Mouse (Mus musculus) embryonic fibroblast, embryonic 13.5 days (primary cell): ENCODE results near the gene Fbxl7.

Experiments used
- CTCF ChIP-seq: IDR thresholded peaks from 2 replicates; pipeline ENCODE4 v1.5.1; 2011; ENCODE audit warnings: mild to moderate bottlenecking, control low read depth, low read length, moderate library complexity, borderline replicate concordance; ENCODE audit not compliant: insufficient read depth
- POLR2A ChIP-seq: IDR thresholded peaks from 2 replicates; pipeline ENCODE4 v1.6.1; 2011; ENCODE audit warnings: low read depth, mild to moderate bottlenecking, control low read depth, low read length, moderate library complexity

- no peak for TF ChIP-seq CTCF
- TF ChIP-seq POLR2A: no peak
Observed at GRCm38 (mm10) chr15:26812856-26813255, 82.5 kb downstream of the Fbxl7 start.
